Mouse (Mus musculus) splenic B cell, adult 2 months (primary cell): ENCODE measurements around the gene Ralgapa2.

ENCODE experiments used
- DNase-seq: peaks from one replicate; pipeline ENCODE4 v3.0.0-alpha.2; 2011; ENCODE audit warnings: low read depth, low spot score
- H3K27me3 ChIP-seq: 2 replicates; pipeline ENCODE4 v1.6.1; 2012; ENCODE audit warnings: mild to moderate bottlenecking, low read length, moderate library complexity, mixed read lengths; ENCODE audit not compliant: control insufficient read depth, poor library complexity, insufficient read depth, severe bottlenecking
- H3K36me3 ChIP-seq: 2 replicates; pipeline ENCODE4 v1.6.1; 2012; ENCODE audit warnings: mild to moderate bottlenecking, low read length, moderate library complexity, mixed read lengths; ENCODE audit not compliant: control insufficient read depth, poor library complexity, insufficient read depth, severe bottlenecking

Ralgapa2 gene

GRCm38 (mm10) chr2:146427380-146427779, 84.8 kb downstream of the Ralgapa2 start:
- DNase-seq, result no peak
- H3K27me3 ChIP-seq, result no peaks in the 10 kb centered on the region
- no peaks in the 10 kb centered on the region for H3K36me3 ChIP-seq

GRCm38 (mm10) chr2:146426321-146426720, 85.8 kb downstream of the Ralgapa2 start:
- DNase-seq, result no peak
- Histone ChIP-seq H3K36me3 (no peaks in the 10 kb centered on the region), H3K27me3 (no peaks in the 10 kb centered on the region)

GRCm38 (mm10) chr2:146425235-146425634, 86.9 kb downstream of the Ralgapa2 start:
- Histone ChIP-seq H3K27me3 (no peaks in the 10 kb centered on the region), H3K36me3 (no peaks in the 10 kb centered on the region)
- no peak for DNase-seq

GRCm38 (mm10) chr2:146423710-146424301, 88.3 kb downstream of the Ralgapa2 start:
- H3K36me3 ChIP-seq, result no peaks in the 10 kb centered on the region
- no peaks in the 10 kb centered on the region for H3K27me3 ChIP-seq
- DNase-seq, result no peak

- Histone ChIP-seq H3K36me3 (no peaks in the 10 kb centered on the region), H3K27me3 (no peaks in the 10 kb centered on the region)
- DNase-seq, result no peak
These were observed 89.0 kb downstream of the Ralgapa2 start for GRCm38 (mm10) chr2:146423032-146423691.

DNA sequence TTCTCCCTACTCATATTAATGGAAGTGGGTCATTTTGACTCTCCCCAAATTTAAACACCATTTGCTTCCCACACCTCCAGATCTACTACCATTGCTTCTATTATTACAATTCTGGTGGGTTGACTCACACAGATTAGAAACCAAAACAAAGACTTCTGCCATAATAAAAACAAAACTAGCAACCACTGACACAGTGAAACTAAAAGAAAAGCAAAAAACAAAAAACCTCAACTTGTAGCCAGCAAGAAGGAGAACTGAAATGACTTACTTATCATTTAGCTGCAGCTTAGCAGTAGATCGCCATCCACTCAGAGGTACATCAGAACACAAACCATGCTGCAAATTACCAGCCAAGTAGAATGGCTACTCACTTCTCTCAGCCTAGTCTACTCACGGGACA, 95.9 kb downstream of the Ralgapa2 start:
- Histone ChIP-seq H3K36me3 (no peaks in the 10 kb centered on the region), H3K27me3 (no peaks in the 10 kb centered on the region)
- no peak for DNase-seq

DNA sequence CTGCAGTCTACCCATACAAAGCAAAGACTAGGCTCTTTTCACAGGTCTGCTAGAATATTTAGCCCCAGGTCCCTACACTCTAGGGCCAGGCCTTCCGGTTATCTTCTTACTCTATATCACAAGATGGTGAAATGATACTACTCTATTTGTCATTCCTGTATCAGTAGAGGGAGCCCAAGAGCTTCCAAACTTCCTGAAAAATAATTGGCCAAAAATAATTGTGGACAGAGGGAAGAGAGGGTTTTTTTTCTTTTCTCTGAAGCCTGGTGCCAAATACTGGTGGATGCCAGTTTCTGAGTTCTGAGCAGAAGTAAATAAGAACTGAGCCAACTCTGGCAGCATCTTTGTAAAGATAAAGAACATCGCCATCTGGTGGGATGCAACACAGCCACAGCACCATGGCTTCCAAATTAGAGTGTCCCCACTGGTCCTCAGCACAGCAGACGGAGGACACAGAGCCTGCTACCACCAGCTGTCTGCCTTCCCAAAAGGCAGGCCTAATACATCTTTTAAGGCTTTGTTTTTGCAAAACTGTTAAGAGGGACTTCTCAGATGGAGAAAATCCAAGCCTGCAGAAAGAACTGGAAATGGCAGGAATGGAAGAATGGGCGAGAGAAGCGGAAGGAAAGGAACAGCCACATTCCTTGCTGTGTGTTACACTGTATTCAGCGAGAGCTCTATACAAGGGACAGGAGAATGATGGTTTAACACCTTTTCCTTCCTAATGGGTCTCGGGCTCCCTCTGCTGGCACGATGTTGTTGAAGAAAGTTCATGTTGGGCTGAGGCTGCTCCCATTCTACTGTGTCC, 97.5 kb downstream of the Ralgapa2 start:
- Histone ChIP-seq H3K36me3 (no peaks in the 10 kb centered on the region), H3K27me3 (no peaks in the 10 kb centered on the region)
- DNase-seq, result peak; percentile 76

DNA sequence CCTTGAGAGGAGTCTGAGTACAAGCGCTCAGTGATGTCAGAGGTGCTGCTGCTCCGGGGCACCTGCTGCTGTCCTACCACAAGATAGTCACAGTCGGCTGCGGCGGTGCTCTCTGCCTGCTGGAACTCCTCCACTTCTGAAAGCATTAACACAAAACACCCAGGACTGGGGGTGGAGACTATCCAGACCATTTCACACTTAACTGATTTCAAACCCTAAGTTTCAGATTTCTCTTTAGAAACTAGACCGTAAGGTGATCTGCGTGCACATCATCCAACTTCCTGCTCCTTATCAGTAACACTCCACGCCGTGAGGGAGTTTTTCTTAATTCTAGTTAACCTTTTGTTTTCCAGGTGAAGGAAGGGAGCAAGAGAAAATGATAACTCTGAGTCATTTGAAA, 99.4 kb downstream of the Ralgapa2 start:
- H3K36me3 ChIP-seq, result no peaks in the 10 kb centered on the region
- DNase-seq, result no peak
- H3K27me3 ChIP-seq, result no peaks in the 10 kb centered on the region

DNA sequence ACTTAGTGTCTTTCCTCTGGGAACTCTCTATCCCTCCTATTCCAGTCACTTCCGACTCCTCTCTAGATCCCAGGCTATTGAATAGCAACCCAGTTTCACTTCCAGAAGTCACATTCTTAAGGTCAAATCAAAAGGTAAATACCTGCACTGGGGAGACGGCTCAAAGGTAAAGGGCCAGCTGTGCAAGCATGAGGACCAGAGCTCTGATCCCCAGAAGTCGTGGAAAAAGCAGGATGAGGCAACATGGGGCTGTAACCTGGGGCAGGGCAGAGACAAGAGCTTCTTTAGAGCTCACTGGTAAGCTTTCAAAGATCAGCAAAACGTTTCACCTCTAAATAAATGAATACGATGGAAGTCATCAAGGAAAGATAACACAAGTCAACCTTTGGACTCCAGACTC, 100.2 kb downstream of the Ralgapa2 start:
- no peak for DNase-seq
- Histone ChIP-seq H3K36me3 (no peaks in the 10 kb centered on the region), H3K27me3 (no peaks in the 10 kb centered on the region)

GRCm38 (mm10) chr2:146407078-146407477, 105.1 kb downstream of the Ralgapa2 start:
- Histone ChIP-seq H3K36me3 (no peaks in the 10 kb centered on the region), H3K27me3 (no peaks in the 10 kb centered on the region)
- no peak for DNase-seq

- no peaks in the 10 kb centered on the region for H3K36me3 ChIP-seq
- no peaks in the 10 kb centered on the region for H3K27me3 ChIP-seq
- no peak for DNase-seq
These were observed 110.6 kb downstream of the Ralgapa2 start for GRCm38 (mm10) chr2:146401588-146401987.

DNA sequence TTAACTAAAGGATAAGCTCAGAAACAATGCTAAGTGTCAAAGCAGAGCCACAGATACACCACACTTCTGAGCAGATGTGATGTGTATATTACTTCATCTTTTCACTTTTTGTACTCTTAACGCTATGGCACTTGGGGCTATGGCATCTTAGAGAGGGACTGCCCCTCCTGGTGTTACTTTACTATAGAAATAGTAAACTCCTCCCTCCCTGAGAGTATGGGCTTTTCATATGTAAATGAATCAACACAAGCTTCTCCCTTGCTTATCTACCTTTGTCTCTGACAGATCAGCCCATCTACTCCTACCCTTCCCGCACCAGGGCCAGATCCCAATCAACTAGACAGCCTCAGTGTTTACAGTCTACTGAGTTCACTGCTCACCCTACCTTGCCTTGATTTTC, 111.4 kb downstream of the Ralgapa2 start:
- DNase-seq, result peak; percentile 5
- Histone ChIP-seq H3K27me3 (no peaks in the 10 kb centered on the region), H3K36me3 (no peaks in the 10 kb centered on the region)

- no peaks in the 10 kb centered on the region for H3K27me3 ChIP-seq
- H3K36me3 ChIP-seq, result no peaks in the 10 kb centered on the region
- DNase-seq, result no peak
These were observed 113.8 kb downstream of the Ralgapa2 start for GRCm38 (mm10) chr2:146398211-146398865.

DNA sequence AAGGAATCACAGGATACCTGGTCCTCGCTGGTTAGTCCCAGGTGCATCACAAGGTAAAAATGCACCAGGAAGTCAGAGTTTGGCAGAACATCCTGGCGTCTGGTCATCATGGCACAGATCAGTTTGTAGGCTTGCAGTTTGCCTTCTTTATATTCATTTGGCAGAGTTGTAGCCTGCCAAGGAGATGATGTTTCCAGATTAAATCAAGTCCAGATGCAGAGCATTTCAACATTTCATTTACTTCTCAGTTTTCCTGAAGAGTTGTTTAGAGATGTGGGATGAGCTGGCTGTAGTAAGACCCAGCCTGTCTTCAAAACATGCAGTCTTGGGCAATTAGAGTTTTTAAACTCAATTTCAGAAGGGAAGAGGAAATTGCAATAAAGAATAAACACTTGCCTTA, 124.9 kb downstream of the Ralgapa2 start:
- DNase-seq, result no peak

GRCm38 (mm10) chr2:146384582-146384981, 127.6 kb downstream of the Ralgapa2 start:
- DNase-seq, result peak; percentile 30
- no peaks in the 10 kb centered on the region for H3K27me3 ChIP-seq
- 0 out of 2 replicates have a peak, but pooled peaks cover 8% of the 10 kb centered on the region for H3K36me3 ChIP-seq

More for the DNA sequence above, 124.9 kb downstream of the Ralgapa2 start:
- H3K36me3 ChIP-seq, result 0 out of 2 replicates have a peak, but pooled peaks cover 6% of the 10 kb centered on the region
- H3K27me3 ChIP-seq, result no peaks in the 10 kb centered on the region
